Mouse (Mus musculus): ENCODE data around the gene Med13l. TPM values are rescaled to one million over a fixed set of nuclear protein-coding genes. Genes with fewer than 3 reads are reported as not detected.

Med13l gene
- polyA plus RNA-seq, 1 experiment from 2014 or later: 9.8 TPM

DNA sequence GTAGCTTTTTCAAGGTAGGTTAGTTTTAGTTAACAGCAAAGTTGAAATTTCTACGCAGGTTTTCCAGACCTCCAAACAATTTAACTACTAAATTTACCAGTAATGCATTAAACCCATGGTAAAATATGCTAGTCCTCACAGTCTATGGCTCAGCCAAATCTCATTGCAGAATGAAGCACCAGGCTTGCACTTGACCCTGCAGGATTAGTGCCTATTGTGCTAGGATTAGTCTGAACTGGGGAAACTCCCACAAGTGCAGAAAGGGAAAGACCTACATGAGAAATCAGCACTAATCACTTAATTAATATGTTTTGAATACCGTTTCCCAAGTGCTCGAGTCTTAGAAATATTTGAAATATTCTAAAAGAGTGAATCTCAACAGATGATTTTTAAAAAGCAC, 40.0 kb upstream of the Med13l start:
- Histone ChIP-seq H3K4me3 (ENCODE audit: low read depth, low read length) (no peak overlapping the region), H3K36me3 (ENCODE audit: control insufficient read depth, insufficient read depth, low read length) (no peaks in the 10 kb centered on the region), H3K27me3 (ENCODE audit: control insufficient read depth, insufficient read depth, low read length) (peaks cover 45% of the 10 kb centered on the region), H3K27ac (ENCODE audit: low read depth, low read length) (no peak overlapping the region), H3K9ac (ENCODE audit: low read length) (no peak overlapping the region), H3K4me1 (ENCODE audit: control insufficient read depth, insufficient read depth, low read length) (peaks cover 4% of the 10 kb centered on the region), H3K9me3 (ENCODE audit: control insufficient read depth, low read length) (no peaks in the 10 kb centered on the region), H3K4me2 (no peak overlapping the region)
- DNase-seq (ENCODE audit: low spot score, missing footprints): peak; percentile 89
- WGBS: 42% methylated on average over 3 of the region's 3 CpGs
- ATAC-seq (ENCODE audit: low FRiP score): peak; percentile 55; the same call in 1 of the 2 replicates

GRCm38 (mm10) chr5:118524400-118524799, 36.1 kb upstream of the Med13l start:
- Histone ChIP-seq H3K36me3 (ENCODE audit: control insufficient read depth, insufficient read depth, low read length) (no peaks in the 10 kb centered on the region), H3K4me1 (ENCODE audit: control insufficient read depth, insufficient read depth, low read length) (peaks cover 10% of the 10 kb centered on the region), H3K4me2 (no peak overlapping the region), H3K9me3 (ENCODE audit: control insufficient read depth, low read length) (no peaks in the 10 kb centered on the region), H3K27me3 (ENCODE audit: control insufficient read depth, insufficient read depth, low read length) (peaks cover 29% of the 10 kb centered on the region), H3K4me3 (ENCODE audit: low read depth, low read length) (no peak overlapping the region), H3K27ac (ENCODE audit: low read depth, low read length) (no peak overlapping the region), H3K9ac (ENCODE audit: low read length) (no peak overlapping the region)
- ATAC-seq (ENCODE audit: low FRiP score): no peak
- 78% methylated on average over 7 of the region's 7 CpGs for WGBS
- no peak for DNase-seq (ENCODE audit: low spot score, missing footprints)

GRCm38 (mm10) chr5:118525634-118526033, 34.8 kb upstream of the Med13l start:
- ATAC-seq (ENCODE audit: low FRiP score): no peak
- Histone ChIP-seq H3K9me3 (ENCODE audit: control insufficient read depth, low read length) (no peaks in the 10 kb centered on the region), H3K4me1 (ENCODE audit: control insufficient read depth, insufficient read depth, low read length) (peaks cover 7% of the 10 kb centered on the region), H3K9ac (ENCODE audit: low read length) (no peak overlapping the region), H3K27ac (ENCODE audit: low read depth, low read length) (no peak overlapping the region), H3K4me2 (no peak overlapping the region), H3K27me3 (ENCODE audit: control insufficient read depth, insufficient read depth, low read length) (peaks cover 29% of the 10 kb centered on the region), H3K36me3 (ENCODE audit: control insufficient read depth, insufficient read depth, low read length) (no peaks in the 10 kb centered on the region), H3K4me3 (ENCODE audit: low read depth, low read length) (no peak overlapping the region)
- no peak for DNase-seq (ENCODE audit: low spot score, missing footprints)
- 83% methylated on average over 6 of the region's 6 CpGs for WGBS

- Histone ChIP-seq H3K4me3 (ENCODE audit: low read depth, low read length) (no peak overlapping the region), H3K4me2 (no peak overlapping the region), H3K27me3 (ENCODE audit: control insufficient read depth, insufficient read depth, low read length) (peaks cover 25% of the 10 kb centered on the region), H3K9me3 (ENCODE audit: control insufficient read depth, low read length) (no peaks in the 10 kb centered on the region), H3K4me1 (ENCODE audit: control insufficient read depth, insufficient read depth, low read length) (peaks cover 5% of the 10 kb centered on the region), H3K9ac (ENCODE audit: low read length) (no peak overlapping the region), H3K27ac (ENCODE audit: low read depth, low read length) (no peak overlapping the region), H3K36me3 (ENCODE audit: control insufficient read depth, insufficient read depth, low read length) (no peaks in the 10 kb centered on the region)
- 84% methylated on average over 13 of the region's 13 CpGs for WGBS
- ATAC-seq (ENCODE audit: low FRiP score): no peak
- no peak for DNase-seq (ENCODE audit: low spot score, missing footprints)
These were observed 34.0 kb upstream of the Med13l start for GRCm38 (mm10) chr5:118526504-118526903.

- Histone ChIP-seq H3K4me3 (ENCODE audit: low read depth, low read length) (no peak overlapping the region), H3K9ac (ENCODE audit: low read length) (no peak overlapping the region), H3K4me1 (ENCODE audit: control insufficient read depth, insufficient read depth, low read length) (peaks cover 9% of the 10 kb centered on the region), H3K9me3 (ENCODE audit: control insufficient read depth, low read length) (no peaks in the 10 kb centered on the region), H3K27me3 (ENCODE audit: control insufficient read depth, insufficient read depth, low read length) (peaks cover 14% of the 10 kb centered on the region), H3K27ac (ENCODE audit: low read depth, low read length) (no peak overlapping the region), H3K36me3 (ENCODE audit: control insufficient read depth, insufficient read depth, low read length) (no peaks in the 10 kb centered on the region), H3K4me2 (no peak overlapping the region)
- DNase-seq (ENCODE audit: low spot score, missing footprints): peak; percentile 83
- 12% methylated on average over 7 of the region's 7 CpGs for WGBS
- ATAC-seq (ENCODE audit: low FRiP score): no peak
These were observed 31.2 kb upstream of the Med13l start for GRCm38 (mm10) chr5:118529241-118529640.

GRCm38 (mm10) chr5:118532125-118532524, 28.4 kb upstream of the Med13l start:
- DNase-seq (ENCODE audit: low spot score, missing footprints): peak; percentile 83
- H3K27ac ChIP-seq (ENCODE audit: low read depth, low read length): no peak overlapping the region
- H3K9ac ChIP-seq (ENCODE audit: low read length): no peak overlapping the region

DNA sequence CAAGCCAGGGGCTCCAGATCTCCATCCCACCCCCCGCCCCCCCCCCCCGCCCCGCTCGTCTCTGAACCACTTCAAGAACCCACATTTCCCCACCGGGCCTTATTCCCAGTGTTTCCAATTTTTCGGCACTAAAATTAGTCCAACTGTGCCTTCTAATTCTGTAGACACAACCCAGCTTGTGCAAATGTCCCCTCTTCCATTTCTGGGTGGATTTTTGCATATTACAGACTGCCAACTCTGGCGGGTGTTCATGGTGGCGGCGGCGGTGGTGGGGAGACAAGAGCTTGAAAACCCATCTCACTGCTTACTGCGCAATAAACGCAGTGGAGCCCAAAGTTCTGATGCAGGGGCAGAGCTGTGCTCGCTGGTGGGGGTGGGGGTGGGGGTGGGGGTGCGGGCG, 27.8 kb upstream of the Med13l start:
- H3K9me3 ChIP-seq (ENCODE audit: control insufficient read depth, low read length): no peaks in the 10 kb centered on the region
- DNase-seq (ENCODE audit: low spot score, missing footprints) (no peak), ATAC-seq (ENCODE audit: low FRiP score) (no peak)
- H3K4me2 ChIP-seq: no peak overlapping the region
- H3K36me3 ChIP-seq (ENCODE audit: control insufficient read depth, insufficient read depth, low read length): no peaks in the 10 kb centered on the region
- peaks cover 9% of the 10 kb centered on the region for H3K4me1 ChIP-seq (ENCODE audit: control insufficient read depth, insufficient read depth, low read length)
- no peak overlapping the region for H3K4me3 ChIP-seq (ENCODE audit: low read depth, low read length)
- no peak overlapping the region for H3K27ac ChIP-seq (ENCODE audit: low read depth, low read length)
- H3K9ac ChIP-seq (ENCODE audit: low read length): no peak overlapping the region
- no peaks in the 10 kb centered on the region for H3K27me3 ChIP-seq (ENCODE audit: control insufficient read depth, insufficient read depth, low read length)
- 61% methylated on average over 13 of the region's 15 CpGs for WGBS

More at GRCm38 (mm10) chr5:118532125-118532524, 28.4 kb upstream of the Med13l start:
- Histone ChIP-seq H3K27me3 (ENCODE audit: control insufficient read depth, insufficient read depth, low read length) (no peaks in the 10 kb centered on the region), H3K9me3 (ENCODE audit: control insufficient read depth, low read length) (no peaks in the 10 kb centered on the region), H3K36me3 (ENCODE audit: control insufficient read depth, insufficient read depth, low read length) (no peaks in the 10 kb centered on the region), H3K4me1 (ENCODE audit: control insufficient read depth, insufficient read depth, low read length) (peaks cover 9% of the 10 kb centered on the region), H3K4me2 (no peak overlapping the region), H3K4me3 (ENCODE audit: low read depth, low read length) (no peak overlapping the region)
- 17% methylated on average over 13 of the region's 13 CpGs for WGBS
- no peak for ATAC-seq (ENCODE audit: low FRiP score)

- Histone ChIP-seq H3K4me3 (ENCODE audit: low read depth, low read length) (no peak overlapping the region), H3K4me1 (ENCODE audit: control insufficient read depth, insufficient read depth, low read length) (peaks cover 5% of the 10 kb centered on the region), H3K27me3 (ENCODE audit: control insufficient read depth, insufficient read depth, low read length) (no peaks in the 10 kb centered on the region), H3K9ac (ENCODE audit: low read length) (no peak overlapping the region), H3K9me3 (ENCODE audit: control insufficient read depth, low read length) (no peaks in the 10 kb centered on the region), H3K4me2 (no peak overlapping the region), H3K27ac (ENCODE audit: low read depth, low read length) (no peak overlapping the region), H3K36me3 (ENCODE audit: control insufficient read depth, insufficient read depth, low read length) (no peaks in the 10 kb centered on the region)
- WGBS: 80% methylated on average over 9 of the region's 9 CpGs
- no peak for ATAC-seq (ENCODE audit: low FRiP score)
- DNase-seq (ENCODE audit: low spot score, missing footprints): no peak
These were observed 26.0 kb upstream of the Med13l start for GRCm38 (mm10) chr5:118534407-118534921.

- Histone ChIP-seq H3K27ac (ENCODE audit: low read depth, low read length) (no peak overlapping the region), H3K4me2 (no peak overlapping the region), H3K27me3 (ENCODE audit: control insufficient read depth, insufficient read depth, low read length) (no peaks in the 10 kb centered on the region), H3K36me3 (ENCODE audit: control insufficient read depth, insufficient read depth, low read length) (no peaks in the 10 kb centered on the region), H3K4me3 (ENCODE audit: low read depth, low read length) (no peak overlapping the region), H3K9me3 (ENCODE audit: control insufficient read depth, low read length) (no peaks in the 10 kb centered on the region), H3K9ac (ENCODE audit: low read length) (no peak overlapping the region), H3K4me1 (ENCODE audit: control insufficient read depth, insufficient read depth, low read length) (peaks cover 5% of the 10 kb centered on the region; the same call in 1 of the 2 replicates)
- ATAC-seq (ENCODE audit: low FRiP score) (no peak), DNase-seq (ENCODE audit: low spot score, missing footprints) (no peak)
- 57% methylated on average over 8 of the region's 8 CpGs for WGBS
These were observed 25.3 kb upstream of the Med13l start for GRCm38 (mm10) chr5:118535130-118535529.

Measured in midbrain, embryonic 11.5 days (tissue).